Mouse (Mus musculus) bone marrow macrophage, adult 2 months (primary cell): ENCODE data around the gene Mmp8. TPM values are rescaled to one million over a fixed set of nuclear protein-coding genes. Genes with fewer than 3 reads are reported as not detected.
A peak's percentile ranks its signal among the peaks of the same experiment; 100 is the strongest.

Experiments used
- H3K27ac ChIP-seq: 2 replicates; pipeline ENCODE4 v1.5.1; 2012; ENCODE audit warnings: low read depth, low read length; ENCODE audit not compliant: insufficient read depth
- H3K4me1 ChIP-seq: 2 replicates; pipeline ENCODE4 v1.6.1; 2012; ENCODE audit warnings: low read length; ENCODE audit not compliant: control insufficient read depth, insufficient read depth
- H3K4me3 ChIP-seq: 2 replicates; pipeline ENCODE4 v1.5.1; 2012; ENCODE audit warnings: mild to moderate bottlenecking, low read length, moderate library complexity; ENCODE audit not compliant: insufficient read depth
- CTCF ChIP-seq: IDR thresholded peaks from 2 replicates; pipeline ENCODE4 v1.5.1; 2012; ENCODE audit warnings: low read depth, mild to moderate bottlenecking, low read length, moderate library complexity
- POLR2A ChIP-seq: IDR thresholded peaks from 2 replicates; pipeline ENCODE4 v1.6.1; 2012; ENCODE audit warnings: mild to moderate bottlenecking, low read depth, low read length, borderline replicate concordance
- polyA plus RNA-seq: library from polyadenylated mRNA; stranded (reverse); fragments of >200 nt; gene quantifications from 2 replicates; pipeline ENCODE4 v1.2.4, GENCODE M21; 2012; ENCODE audit not compliant: missing spikeins, insufficient read depth, insufficient read length

Mmp8 gene
- polyA plus RNA-seq, 1 experiment: 30.4 TPM

- peaks cover 35% of the 10 kb centered on the region for H3K4me1 ChIP-seq
- H3K4me3 ChIP-seq: no peak overlapping the region
- no peak overlapping the region for H3K27ac ChIP-seq
- no peak for TF ChIP-seq CTCF
- TF ChIP-seq POLR2A: no peak
Measured at GRCm38 (mm10) chr9:7577371-7577770, 19.1 kb downstream of the Mmp8 start.

- Histone ChIP-seq H3K4me3 (no peak overlapping the region), H3K4me1 (peaks cover 16% of the 10 kb centered on the region), H3K27ac (no peak overlapping the region)
- TF ChIP-seq POLR2A (no peak), CTCF (no peak)
Measured at GRCm38 (mm10) chr9:7590063-7590462, 31.8 kb downstream of the Mmp8 start.

GRCm38 (mm10) chr9:7593272-7593812 lies 35.1 kb downstream of the Mmp8 start:
- Histone ChIP-seq H3K4me1 (peaks cover 16% of the 10 kb centered on the region), H3K4me3 (no peak overlapping the region), H3K27ac (no peak overlapping the region)
- no peak for TF ChIP-seq POLR2A
- TF ChIP-seq CTCF: no peak

- TF ChIP-seq CTCF: no peak
- no peak for TF ChIP-seq POLR2A
- Histone ChIP-seq H3K27ac (peak overlapping the region; percentile 80), H3K4me1 (peaks cover 16% of the 10 kb centered on the region), H3K4me3 (peak overlapping the region; percentile 38)
Measured at GRCm38 (mm10) chr9:7594816-7595540, 36.7 kb downstream of the Mmp8 start.

- no peak overlapping the region for H3K27ac ChIP-seq
- no peak for TF ChIP-seq POLR2A
- TF ChIP-seq CTCF: peak; percentile 74
- no peaks in the 10 kb centered on the region for H3K4me1 ChIP-seq
- no peak overlapping the region for H3K4me3 ChIP-seq
Measured at GRCm38 (mm10) chr9:7602982-7603742, 44.9 kb downstream of the Mmp8 start.

GRCm38 (mm10) chr9:7604005-7604404 lies 45.7 kb downstream of the Mmp8 start:
- H3K4me3 ChIP-seq: no peak overlapping the region
- no peak overlapping the region for H3K27ac ChIP-seq
- no peaks in the 10 kb centered on the region for H3K4me1 ChIP-seq
- TF ChIP-seq CTCF (no peak), POLR2A (no peak)

GRCm38 (mm10) chr9:7605638-7606037 lies 47.4 kb downstream of the Mmp8 start:
- no peak for TF ChIP-seq POLR2A
- TF ChIP-seq CTCF: no peak
- H3K4me3 ChIP-seq: no peak overlapping the region
- H3K4me1 ChIP-seq: no peaks in the 10 kb centered on the region
- no peak overlapping the region for H3K27ac ChIP-seq

Other genes with a start within 250 kb of the Mmp8 start
- 77.1 and 84.2 TPM in 2 replicates for gene Mmp12, start 214.1 kb upstream of the Mmp8 start, polyA plus RNA-seq
- not detected in 2 replicates for gene Mmp1b, start 170.4 kb upstream of the Mmp8 start, polyA plus RNA-seq
- gene Mmp3, start 112.6 kb upstream of the Mmp8 start, polyA plus RNA-seq: 0.44 TPM in 1 of 2 replicates, not detected in the other
- not detected in 2 replicates for gene Mmp10, start 56.1 kb upstream of the Mmp8 start, polyA plus RNA-seq
- gene Mmp27, start 12.9 kb downstream of the Mmp8 start, polyA plus RNA-seq: 18.2 and 19.3 TPM in 2 replicates
- not detected in 2 replicates for gene Mmp20, start 69.8 kb downstream of the Mmp8 start, polyA plus RNA-seq
- not detected in 2 replicates for gene Mmp7, start 133.6 kb downstream of the Mmp8 start, polyA plus RNA-seq
- gene Tmem123, start 205.6 kb downstream of the Mmp8 start, polyA plus RNA-seq: 114 and 120 TPM in 2 replicates